Mouse (Mus musculus) stomach, postnatal 0 days (tissue): ENCODE data around the gene Grb14. TPM values are rescaled to one million over a fixed set of nuclear protein-coding genes. Genes with fewer than 3 reads are reported as not detected.

Experiments used
- ATAC-seq: fragments of 200-750 bp; cut with Nextera tagmentation; 2 replicates; pipeline ENCODE4 v1.8.0; 2017; ENCODE audit not compliant: low FRiP score, low TSS enrichment
- DNase-seq: peaks from one replicate; pipeline ENCODE4 v3.0.0-alpha.2; 2016; ENCODE audit warnings: low spot score
- H3K27ac ChIP-seq: fragments of 300-500 bp; sonication (generic); replicated peaks from 2 replicates; pipeline ENCODE4 v1.5.1; 2014; ENCODE audit warnings: mild to moderate bottlenecking, control low read depth
- H3K27me3 ChIP-seq: fragments of 300-500 bp; sonication (generic); 2 replicates; pipeline ENCODE4 v1.6.1; 2014; ENCODE audit warnings: low read length; ENCODE audit not compliant: control insufficient read depth, insufficient read depth
- H3K36me3 ChIP-seq: fragments of 300-500 bp; sonication (generic); 2 replicates; pipeline ENCODE4 v1.6.1; 2014; ENCODE audit warnings: low read length, mixed read lengths; ENCODE audit not compliant: control insufficient read depth, insufficient read depth
- H3K4me1 ChIP-seq: fragments of 300-500 bp; sonication (generic); replicated peaks from 2 replicates; pipeline ENCODE4 v1.6.1; 2014; ENCODE audit warnings: antibody characterized with exemption; ENCODE audit not compliant: control insufficient read depth, insufficient read depth
- H3K4me2 ChIP-seq: fragments of 300-500 bp; sonication (generic); replicated peaks from 2 replicates; pipeline ENCODE4 v1.6.1; 2014; ENCODE audit warnings: low read depth, mild to moderate bottlenecking, control low read depth, moderate library complexity
- H3K4me3 ChIP-seq: fragments of 300-500 bp; sonication (generic); 2 replicates; pipeline ENCODE4 v1.5.1; 2014; ENCODE audit warnings: low read depth, low read length, control low read depth
- H3K9ac ChIP-seq: fragments of 300-500 bp; sonication (generic); 2 replicates; pipeline ENCODE4 v1.6.1; 2014; ENCODE audit warnings: mild to moderate bottlenecking, low read length, control low read depth, mixed read lengths
- H3K9me3 ChIP-seq: fragments of 300-500 bp; sonication (generic); 2 replicates; pipeline ENCODE4 v1.6.1; 2016; ENCODE audit warnings: low read length; ENCODE audit not compliant: control insufficient read depth
- CTCF ChIP-seq: IDR thresholded peaks from 2 replicates; pipeline ENCODE4 v1.5.1; 2016; ENCODE audit warnings: antibody characterized with exemption, low read depth, mild to moderate bottlenecking, moderate library complexity
- EP300 ChIP-seq: optimal IDR thresholded peaks from 2 replicates; pipeline ENCODE3; 2016; ENCODE audit warnings: antibody characterized with exemption
- WGBS: fragments of 180-500 bp; shearing (Covaris S2); extraction: QIAGEN DNeasy Blood & Tissue Kit; methylation state at CpG from one replicate; pipeline ENCODE4 v1.1.7; 2014; 5-methylcytosine and 5-hydroxymethylcytosine counted together
- polyA plus RNA-seq: library from polyadenylated mRNA; unstranded; fragments of >200 nt; fragmentation: Nextera tagmentation; extraction: Ambion mirVana; gene quantifications from 2 replicates; pipeline ENCODE4 v1.2.1, GENCODE M21; 2015

The Grb14 gene
- polyA plus RNA-seq, 1 experiment from 2014 or later, result 12.2 TPM

DNA sequence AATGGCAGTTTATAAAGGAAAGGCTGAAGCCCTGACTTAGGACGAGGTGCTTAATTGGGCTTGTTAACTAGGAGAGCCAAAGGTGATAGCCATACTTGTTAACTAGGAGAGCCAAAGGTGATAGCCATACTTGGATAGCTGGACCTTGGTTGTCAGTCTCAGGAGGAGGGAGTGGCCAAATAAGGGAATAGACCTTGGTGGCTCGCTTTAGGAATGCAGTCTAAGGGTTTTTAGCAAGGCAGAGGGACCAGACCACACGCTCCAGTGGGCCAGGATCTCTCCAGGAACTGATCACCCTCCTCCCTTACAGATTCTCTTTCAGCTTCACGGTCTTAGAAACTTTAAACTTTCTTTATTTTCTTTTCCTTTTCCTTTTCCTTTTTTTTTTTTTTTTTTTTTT is 13.4 kb upstream of the Grb14 start:
- DNase-seq, result no peak
- no peak overlapping the region for H3K27ac ChIP-seq
- no peak overlapping the region for H3K4me3 ChIP-seq
- no peaks in the 10 kb centered on the region for H3K4me1 ChIP-seq
- H3K27me3 ChIP-seq, result no peaks in the 10 kb centered on the region
- TF ChIP-seq CTCF, result no peak
- TF ChIP-seq EP300, result no peak
- 38% methylated on average over 4 of the region's 4 CpGs for WGBS
- H3K9ac ChIP-seq, result no peak overlapping the region
- H3K36me3 ChIP-seq, result no peaks in the 10 kb centered on the region
- no peak for ATAC-seq
- no peak overlapping the region for H3K4me2 ChIP-seq
- H3K9me3 ChIP-seq, result no peaks in the 10 kb centered on the region

DNA sequence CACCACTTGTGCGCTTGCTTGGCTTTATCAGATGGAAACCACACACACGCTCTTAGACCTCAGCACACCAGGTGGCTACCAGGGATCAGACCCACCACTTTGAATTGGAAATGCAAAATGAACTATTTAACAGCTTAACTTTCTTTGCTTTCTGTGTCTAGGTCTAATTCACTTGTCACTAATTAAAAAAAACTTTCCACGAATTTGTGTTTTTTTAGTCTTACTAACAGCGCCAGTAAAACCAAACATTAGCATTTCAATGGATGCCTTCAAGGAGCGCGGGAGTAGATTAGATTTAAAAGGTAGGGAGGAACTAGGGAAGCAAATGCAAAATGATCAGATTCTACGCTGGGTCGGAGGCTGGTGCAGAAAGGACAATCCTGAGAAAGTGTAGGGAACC is 12.8 kb upstream of the Grb14 start:
- Histone ChIP-seq H3K9ac (no peak overlapping the region), H3K4me1 (no peaks in the 10 kb centered on the region), H3K4me3 (no peak overlapping the region), H3K27me3 (no peaks in the 10 kb centered on the region), H3K4me2 (0 out of 2 replicates have a peak overlapping the region, but pooled peaks have one; percentile 5), H3K36me3 (no peaks in the 10 kb centered on the region), H3K27ac (no peak overlapping the region), H3K9me3 (no peaks in the 10 kb centered on the region)
- no peak for TF ChIP-seq EP300
- TF ChIP-seq CTCF, result no peak
- WGBS, result 45% methylated on average over 8 of the region's 8 CpGs
- DNase-seq, result no peak
- no peak for ATAC-seq

DNA sequence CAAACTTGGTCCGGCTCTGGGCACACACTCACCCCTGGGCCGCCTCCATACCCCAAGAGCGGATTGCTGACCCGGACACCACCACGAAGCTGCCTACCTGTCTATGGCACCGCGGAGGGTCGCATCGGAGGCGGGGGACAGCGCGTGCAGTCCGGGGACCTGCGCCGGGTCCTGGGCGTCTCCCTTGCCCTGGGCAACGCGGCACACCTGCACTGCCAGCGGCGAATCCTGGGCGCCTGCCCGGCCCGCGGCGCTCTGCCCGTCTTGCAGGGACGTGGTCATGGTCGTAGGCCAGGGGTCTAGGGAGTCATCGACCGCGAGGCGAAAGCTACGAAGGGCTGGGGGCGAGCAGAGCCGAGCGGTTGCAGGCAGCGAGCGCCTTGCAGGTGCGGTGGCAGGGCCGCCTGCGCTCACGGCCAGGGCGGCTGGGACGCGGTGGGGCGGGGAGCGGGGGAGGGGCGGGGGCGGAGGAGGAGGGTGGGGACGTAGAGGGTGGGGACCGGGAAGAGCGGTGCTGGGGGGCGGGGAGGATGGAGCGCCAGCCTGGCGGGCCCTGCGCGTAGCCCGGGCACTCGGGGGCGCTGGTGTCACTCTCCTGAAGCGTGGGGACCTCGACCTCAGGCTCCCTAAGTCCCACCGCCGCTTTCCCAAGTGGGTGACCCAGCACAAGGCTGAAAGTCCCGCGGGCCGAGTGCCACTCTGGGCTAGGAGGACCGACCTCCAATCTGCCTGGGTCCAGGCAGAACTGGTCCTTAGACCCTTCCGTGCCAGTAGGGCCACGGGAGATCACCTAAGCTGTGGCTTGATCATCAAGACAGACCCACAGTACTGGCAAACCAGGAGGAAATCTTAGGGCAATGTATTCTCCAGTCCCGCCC is 2.2 kb downstream of the Grb14 start:
- peaks cover 2% of the 10 kb centered on the region; the same call in 1 of the 2 replicates for H3K4me1 ChIP-seq
- WGBS, result 1% methylated on average over 59 of the region's 71 CpGs
- H3K27ac ChIP-seq, result no peak overlapping the region; the same call in 1 of the 2 replicates
- H3K4me3 ChIP-seq, result peak overlapping the region; percentile 65
- peak; percentile 85 for DNase-seq
- no peaks in the 10 kb centered on the region for H3K27me3 ChIP-seq
- H3K36me3 ChIP-seq, result no peaks in the 10 kb centered on the region
- no peak for TF ChIP-seq EP300
- TF ChIP-seq CTCF, result peak; percentile 60
- ATAC-seq, result peak; percentile 92
- H3K9ac ChIP-seq, result peak overlapping the region; percentile 65
- no peaks in the 10 kb centered on the region for H3K9me3 ChIP-seq
- H3K4me2 ChIP-seq, result peak overlapping the region; percentile 100

DNA sequence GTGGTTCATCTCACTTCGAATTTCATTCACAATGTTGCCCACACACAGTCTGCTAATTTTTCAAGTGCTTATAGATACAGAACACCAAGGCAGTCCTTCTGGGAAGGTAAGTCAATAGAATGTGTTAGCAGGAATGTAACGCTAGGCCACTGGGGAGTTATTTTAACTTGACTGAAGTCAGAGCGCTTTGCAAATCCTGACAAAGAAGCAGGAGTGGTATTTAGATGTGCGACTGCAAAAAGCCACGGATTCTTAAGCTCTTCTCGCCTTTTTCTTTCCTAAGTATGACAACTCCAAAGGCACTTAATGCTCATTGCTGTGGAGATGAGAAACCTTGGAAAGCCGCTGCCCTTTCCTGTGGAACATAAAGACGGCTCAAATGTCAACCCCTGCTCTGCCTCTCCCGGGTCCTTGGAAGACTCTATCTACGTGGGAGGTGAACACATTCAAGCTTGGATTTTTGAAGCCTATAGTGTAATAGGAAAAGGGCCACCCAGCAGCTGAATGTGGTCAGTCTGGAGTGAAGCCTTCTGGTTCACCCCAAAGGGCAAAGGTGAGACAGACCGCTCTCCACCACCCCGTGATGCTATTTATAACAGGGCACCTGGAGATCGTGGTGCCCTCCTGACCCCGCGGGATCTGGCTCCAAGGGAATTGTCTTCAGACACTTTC is 3.0 kb downstream of the Grb14 start:
- peaks cover 2% of the 10 kb centered on the region; the same call in 1 of the 2 replicates for H3K4me1 ChIP-seq
- H3K4me2 ChIP-seq, result peak overlapping the region; percentile 100
- H3K36me3 ChIP-seq, result no peaks in the 10 kb centered on the region
- peak; percentile 41; the same call in 1 of the 2 replicates for ATAC-seq
- no peaks in the 10 kb centered on the region for H3K27me3 ChIP-seq
- H3K4me3 ChIP-seq, result peak overlapping the region; percentile 65
- 10% methylated on average over 15 of the region's 15 CpGs for WGBS
- no peaks in the 10 kb centered on the region for H3K9me3 ChIP-seq
- no peak for TF ChIP-seq CTCF
- TF ChIP-seq EP300, result no peak
- no peak for DNase-seq
- H3K27ac ChIP-seq, result no peak overlapping the region; the same call in 1 of the 2 replicates
- peak overlapping the region; percentile 65 for H3K9ac ChIP-seq

DNA sequence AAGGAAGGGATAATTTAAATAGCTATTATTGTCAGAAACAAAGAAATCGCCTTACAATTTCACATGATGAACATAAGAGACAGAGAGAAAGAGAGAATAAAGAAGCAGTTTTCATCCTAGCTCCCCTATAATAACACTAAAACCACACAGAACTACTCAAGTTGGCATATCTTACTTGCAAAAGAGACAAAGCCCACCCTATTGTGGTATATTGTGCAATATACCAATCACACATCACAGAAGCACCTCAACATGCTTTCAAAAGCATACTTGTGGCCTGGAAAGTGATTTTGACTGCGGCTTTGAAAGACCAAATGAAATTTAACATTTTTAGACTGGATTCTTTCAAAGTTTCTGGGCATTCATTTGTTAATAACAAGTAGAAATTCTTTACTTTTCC is 7.4 kb downstream of the Grb14 start:
- H3K9me3 ChIP-seq, result no peaks in the 10 kb centered on the region
- H3K9ac ChIP-seq, result no peak overlapping the region
- H3K27ac ChIP-seq, result no peak overlapping the region
- ATAC-seq (no peak), DNase-seq (no peak)
- H3K4me2 ChIP-seq, result no peak overlapping the region
- TF ChIP-seq EP300 (no peak), CTCF (no peak)
- H3K4me3 ChIP-seq, result no peak overlapping the region
- 87% methylated on average over 2 of the region's 2 CpGs for WGBS
- no peaks in the 10 kb centered on the region for H3K27me3 ChIP-seq
- peaks cover 2% of the 10 kb centered on the region; the same call in 1 of the 2 replicates for H3K4me1 ChIP-seq
- H3K36me3 ChIP-seq, result no peaks in the 10 kb centered on the region
